Mouse (Mus musculus) mouse trophoblast stem cell (cell line): ENCODE measurements around the gene Drc3.

Experiments
- in situ Hi-C, 2 experiments: fragments of 300-500 bp; cut with MseI, MboI; formaldehyde crosslinking; loops; 2 replicates in 1 of 2; 3 replicates in 1 of 2; pipeline ENCODE4 v1.15.1; 2025

The Drc3 gene

GRCm38 (mm10) chr11:60335771-60336170, 17.4 kb upstream of the Drc3 start:
- in situ Hi-C loops, result no loop called here

- in situ Hi-C loops, result no loop called here
Measured at GRCm38 (mm10) chr11:60338291-60338690, 14.8 kb upstream of the Drc3 start.

- in situ Hi-C loops, result no loop called here
Measured at GRCm38 (mm10) chr11:60339361-60339760, 13.8 kb upstream of the Drc3 start.

GRCm38 (mm10) chr11:60345868-60346267, 7.3 kb upstream of the Drc3 start:
- in situ Hi-C loops, result loop anchor here in 1 of 2 experiments (5.0 kb wide), 1 partner anchor 61 kb away; no protein-coding TSS in a partner anchor

GRCm38 (mm10) chr11:60346537-60346936, 6.6 kb upstream of the Drc3 start:
- in situ Hi-C loops, result loop anchor here in 1 of 2 experiments (5.0 kb wide), 1 partner anchor 61 kb away; no protein-coding TSS in a partner anchor

GRCm38 (mm10) chr11:60351388-60351787, 1.7 kb upstream of the Drc3 start:
- in situ Hi-C loops, result no loop called here

- in situ Hi-C loops, result no loop called here
Measured at GRCm38 (mm10) chr11:60351925-60352371, 1.2 kb upstream of the Drc3 start.

- in situ Hi-C loops, result no loop called here
Measured at GRCm38 (mm10) chr11:60355952-60356351, 2.8 kb downstream of the Drc3 start.

- in situ Hi-C loops, result no loop called here
Measured at GRCm38 (mm10) chr11:60357116-60357515, 4.0 kb downstream of the Drc3 start.

GRCm38 (mm10) chr11:60358548-60358947, 5.4 kb downstream of the Drc3 start:
- in situ Hi-C loops, result no loop called here

GRCm38 (mm10) chr11:60359138-60359537, 6.0 kb downstream of the Drc3 start:
- in situ Hi-C loops, result no loop called here

- in situ Hi-C loops, result no loop called here
Measured at GRCm38 (mm10) chr11:60359936-60360335, 6.8 kb downstream of the Drc3 start.

- in situ Hi-C loops, result no loop called here
Measured at GRCm38 (mm10) chr11:60360631-60361201, 7.6 kb downstream of the Drc3 start.

- in situ Hi-C loops, result no loop called here
Measured at GRCm38 (mm10) chr11:60366239-60367019, 13.3 kb downstream of the Drc3 start.

- in situ Hi-C loops, result no loop called here
Measured at GRCm38 (mm10) chr11:60367256-60367655, 14.1 kb downstream of the Drc3 start.

GRCm38 (mm10) chr11:60368909-60369308, 15.8 kb downstream of the Drc3 start:
- in situ Hi-C loops, result no loop called here

GRCm38 (mm10) chr11:60369448-60369847, 16.3 kb downstream of the Drc3 start:
- in situ Hi-C loops, result no loop called here

- in situ Hi-C loops, result no loop called here
Measured at GRCm38 (mm10) chr11:60370431-60370830, 17.3 kb downstream of the Drc3 start.

- in situ Hi-C loops, result no loop called here
Measured at GRCm38 (mm10) chr11:60374481-60374880, 21.4 kb downstream of the Drc3 start.

GRCm38 (mm10) chr11:60383518-60383917, 30.4 kb downstream of the Drc3 start:
- in situ Hi-C loops, result no loop called here

- in situ Hi-C loops, result no loop called here
Measured at GRCm38 (mm10) chr11:60384762-60385421, 31.8 kb downstream of the Drc3 start.

GRCm38 (mm10) chr11:60385946-60386345, 32.8 kb downstream of the Drc3 start:
- in situ Hi-C loops, result no loop called here

- in situ Hi-C loops, result no loop called here
Measured at GRCm38 (mm10) chr11:60387944-60388343, 34.8 kb downstream of the Drc3 start.
